Mouse (Mus musculus): ENCODE results near the gene Hist1h3e.

- TF ChIP-seq TCF12 (IDR thresholded peaks at IDR 0.05; ENCODE audit: insufficient read depth, poor library complexity, severe bottlenecking) (no peak), REST (IDR thresholded peaks at IDR 0.05; ENCODE audit: insufficient read depth, insufficient read length) (no peak), MAX (IDR thresholded peaks at IDR 0.05; ENCODE audit: low read depth) (no peak), MYOG (IDR thresholded peaks at IDR 0.05; ENCODE audit: control insufficient read depth in 1 of 3, insufficient read depth in 1 of 3, insufficient read length in 2 of 3, low read depth in 2 of 3) (peak in 1 of 3 experiments; percentile 22)
Observed at GRCm38 (mm10) chr13:23543965-23544786, 18.0 kb downstream of the Hist1h3e start, which contains the start of gene Hist1h3f.
